ENCODE assay signal across 13 mouse cellular contexts in the genomic region with DNA sequence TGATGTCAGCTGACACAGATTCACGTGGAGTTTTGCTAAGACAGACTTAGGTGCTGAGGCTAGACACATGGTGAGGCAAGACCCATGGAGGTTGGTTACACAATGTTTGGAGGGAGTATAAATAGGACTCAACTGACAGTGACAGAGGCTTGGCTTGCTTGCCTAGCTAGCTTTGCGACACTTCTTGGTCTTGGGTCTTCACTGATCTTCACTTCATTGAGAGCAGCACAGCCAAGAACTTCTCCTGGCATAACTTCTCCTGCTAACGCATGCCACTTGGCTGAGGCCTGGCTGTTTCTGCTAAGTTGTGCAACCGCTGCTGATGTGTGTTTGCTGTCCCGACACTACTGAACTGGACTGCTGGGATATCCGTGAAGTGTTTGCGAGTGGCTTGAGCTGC.
DNase-seq lines count a peak whose midpoint lies in the region; ATAC-seq and TF ChIP-seq lines count a peak whose summit lies in the region.
"Had no signal": no experiment of that assay in that cellular context is flagged by ENCODE, and none has a peak within 500 bp of the region (broad histone marks: within the 10 kb centered on the region; RNA-seq: fewer than 3 reads in every experiment).

No protein-coding gene starts in this region.

- no peak overlapping the region for H3K9ac ChIP-seq in intestine, embryonic 15.5 days
- H3K9ac ChIP-seq: liver, embryonic 14.5 days had no signal

- H3K4me3 ChIP-seq in lung, adult 2 months (replicated peaks; ENCODE audit: extremely low read depth, low read depth, low read length): no peak overlapping the region
- no peak overlapping the region for H3K4me3 ChIP-seq in intestine, embryonic 15.5 days (replicated peaks)
- H3K4me3 ChIP-seq: forebrain, embryonic 10.5 days; myocyte had no signal

- H3K36me3 ChIP-seq in intestine, embryonic 15.5 days: no peaks in the 10 kb centered on the region
- H3K36me3 ChIP-seq: forebrain, embryonic 10.5 days had no signal

- no peaks in the 10 kb centered on the region for H3K9me3 ChIP-seq in intestine, embryonic 15.5 days

- peak; percentile 62 for ATAC-seq in frontal cortex, adult (ENCODE audit: low TSS enrichment)
- ATAC-seq in intestine, embryonic 15.5 days: no peak

- no peak for TF ChIP-seq POLR2A in lung, adult 2 months (IDR thresholded peaks at IDR 0.05; ENCODE audit: borderline replicate concordance, extremely low read depth, low read depth, low read length)

- 49% methylated on average over 7 of the region's 7 CpGs for WGBS in lung, adult 2 months
- 88% methylated on average over 7 of the region's 7 CpGs for WGBS in intestine, embryonic 15.5 days

- TF ChIP-seq CTCF in lung, adult 2 months (IDR thresholded peaks at IDR 0.05; ENCODE audit: insufficient read depth, low read length): no peak

- no peak for DNase-seq in frontal cortex, adult 2 months (ENCODE audit: extremely low spot score in 1 of 2, low spot score in 1 of 2)
- peak; percentile 10 for DNase-seq in ovary, adult 18-20 months (ENCODE audit: low spot score)
- DNase-seq in ovary, postnatal 10 days (ENCODE audit: low spot score): no peak
- peak; percentile 33 for DNase-seq in lung, adult 2 months
- peak; percentile 90 for DNase-seq in skeletal muscle tissue, adult 2 months (ENCODE audit: low read depth, low spot score)
- no peak for DNase-seq in left cerebral cortex, adult 18-20 months (ENCODE audit: low spot score in 2 of 2)
- DNase-seq: kidney, adult 8-10 months; retina, postnatal 1 day had no signal

- H3K4me1 ChIP-seq in lung, adult 2 months (ENCODE audit: control insufficient read depth, insufficient read depth, low read length): no peaks in the 10 kb centered on the region; the same call in 1 of the 2 replicates
- H3K4me1 ChIP-seq in intestine, embryonic 15.5 days (replicated peaks): no peaks in the 10 kb centered on the region
- H3K4me1 ChIP-seq: forebrain, embryonic 10.5 days had no signal

- no peak overlapping the region for H3K27ac ChIP-seq in intestine, embryonic 15.5 days
- H3K27ac ChIP-seq: forebrain, embryonic 10.5 days; liver, embryonic 14.5 days had no signal

- H3K4me2 ChIP-seq in intestine, embryonic 15.5 days (replicated peaks): no peak overlapping the region

- no peaks in the 10 kb centered on the region for H3K27me3 ChIP-seq in intestine, embryonic 15.5 days (replicated peaks)

Comparison
In these comparisons a context has a peak if more than half of its experiments do, and no peak if none do; other contexts are left out.
1. DNase-seq: peak in ovary, adult 18-20 months (single experiment), lung, adult 2 months (single experiment) and skeletal muscle tissue, adult 2 months (single experiment); none in frontal cortex, adult 2 months (0 of 2), ovary, postnatal 10 days (single experiment) and left cerebral cortex, adult 18-20 months (0 of 2).